Mouse (Mus musculus): ENCODE results near the gene Rims4. TPM values are rescaled to one million over a fixed set of nuclear protein-coding genes. Genes with fewer than 3 reads are reported as not detected.
A peak's percentile ranks its signal among the peaks of the same experiment; 100 is the strongest.

Gene Rims4
- total RNA-seq, 4 experiments from 2014 or later, result 64.3 to 72.1 (median 69.3) TPM

- DNase-seq (ENCODE audit: low spot score in 2 of 2), result peak in 1 of 2 experiments; percentile 65
Observed at GRCm38 (mm10) chr2:163911826-163912444, 6.5 kb downstream of the Rims4 start.

- no peak for DNase-seq (ENCODE audit: low spot score in 2 of 2)
Observed at GRCm38 (mm10) chr2:163909604-163910003, 8.9 kb downstream of the Rims4 start.

- no peak for DNase-seq (ENCODE audit: low spot score in 2 of 2)
Observed at GRCm38 (mm10) chr2:163907131-163907530, 11.4 kb downstream of the Rims4 start.

GRCm38 (mm10) chr2:163904323-163904722 lies 14.2 kb downstream of the Rims4 start:
- DNase-seq (ENCODE audit: low spot score in 2 of 2), result no peak

GRCm38 (mm10) chr2:163903461-163903860 lies 15.0 kb downstream of the Rims4 start:
- DNase-seq (ENCODE audit: low spot score in 2 of 2), result no peak

- no peak for DNase-seq (ENCODE audit: low spot score in 2 of 2)
Observed at GRCm38 (mm10) chr2:163902448-163902847, 16.0 kb downstream of the Rims4 start.

- no peak for DNase-seq (ENCODE audit: low spot score in 2 of 2)
Observed at GRCm38 (mm10) chr2:163901043-163901442, 17.4 kb downstream of the Rims4 start.

GRCm38 (mm10) chr2:163899910-163900411 lies 18.5 kb downstream of the Rims4 start:
- DNase-seq (ENCODE audit: low spot score in 2 of 2), result no peak

GRCm38 (mm10) chr2:163897988-163898535 lies 20.4 kb downstream of the Rims4 start:
- DNase-seq (ENCODE audit: low spot score in 2 of 2), result no peak

- no peak for DNase-seq (ENCODE audit: low spot score in 2 of 2)
Observed at GRCm38 (mm10) chr2:163897026-163897425, 21.5 kb downstream of the Rims4 start.

- DNase-seq (ENCODE audit: low spot score in 2 of 2), result no peak
Observed at GRCm38 (mm10) chr2:163895156-163895555, 23.3 kb downstream of the Rims4 start.

- no peak for DNase-seq (ENCODE audit: low spot score in 2 of 2)
Observed at GRCm38 (mm10) chr2:163893446-163894370, 24.8 kb downstream of the Rims4 start.

GRCm38 (mm10) chr2:163891271-163891670 lies 27.2 kb downstream of the Rims4 start:
- no peak for DNase-seq (ENCODE audit: low spot score in 2 of 2)

- no peak for DNase-seq (ENCODE audit: low spot score in 2 of 2)
Observed at GRCm38 (mm10) chr2:163890586-163890985, 27.9 kb downstream of the Rims4 start.

GRCm38 (mm10) chr2:163889411-163889810 lies 29.1 kb downstream of the Rims4 start:
- no peak for DNase-seq (ENCODE audit: low spot score in 2 of 2)

GRCm38 (mm10) chr2:163882859-163883652 lies 35.4 kb downstream of the Rims4 start:
- DNase-seq (ENCODE audit: low spot score in 2 of 2), result no peak

GRCm38 (mm10) chr2:163880891-163881290 lies 37.6 kb downstream of the Rims4 start:
- DNase-seq (ENCODE audit: low spot score in 2 of 2), result no peak

- no peak for DNase-seq (ENCODE audit: low spot score in 2 of 2)
Observed at GRCm38 (mm10) chr2:163876830-163877498, 41.5 kb downstream of the Rims4 start.

GRCm38 (mm10) chr2:163875484-163875883 lies 43.0 kb downstream of the Rims4 start:
- peak in 1 of 2 experiments; percentile 53 for DNase-seq (ENCODE audit: low spot score in 2 of 2)

- no peak for DNase-seq (ENCODE audit: low spot score in 2 of 2)
Observed at GRCm38 (mm10) chr2:163874877-163875276, 43.6 kb downstream of the Rims4 start.

GRCm38 (mm10) chr2:163871906-163872305 lies 46.6 kb downstream of the Rims4 start:
- DNase-seq (ENCODE audit: low spot score in 2 of 2), result no peak
